Mouse (Mus musculus): ENCODE data around the gene Vps52.

GRCm38 (mm10) chr17:33940206-33940805, 15.3 kb upstream of the Vps52 start, which contains the start of the genes Pfdn6 and Wdr46:
- TF ChIP-seq CTCF (conservative IDR thresholded peaks at IDR 0.05; ENCODE audit: low read length) (no peak), POU5F1 (IDR thresholded peaks at IDR 0.05; ENCODE audit: borderline replicate concordance, low read length) (no peak)
